Mouse (Mus musculus): ENCODE results near the gene Fam234b. TPM values are rescaled to one million over a fixed set of nuclear protein-coding genes. Genes with fewer than 3 reads are reported as not detected.

Gene Fam234b
- polyA plus RNA-seq, 1 experiment = 42.1 TPM

- 89% methylated on average over 4 of the region's 4 CpGs for WGBS
- Histone ChIP-seq H3K27ac (ENCODE audit: control insufficient read depth, insufficient read depth, low read length) (no peak overlapping the region), H3K4me1 (replicated peaks; ENCODE audit: control insufficient read depth, insufficient read depth, low read length) (peaks cover 12% of the 10 kb centered on the region), H3K27me3 (ENCODE audit: control insufficient read depth, insufficient read depth, low read length) (no peaks in the 10 kb centered on the region), H3K36me3 (ENCODE audit: control insufficient read depth, insufficient read depth, low read length) (no peaks in the 10 kb centered on the region), H3K4me3 (ENCODE audit: control insufficient read depth, insufficient read depth, low read length) (no peak overlapping the region)
- TF ChIP-seq POLR2A (IDR thresholded peaks at IDR 0.05; ENCODE audit: control insufficient read depth, extremely low read depth, insufficient read depth, low read length, poor library complexity) = no peak
- TF ChIP-seq CTCF (IDR thresholded peaks at IDR 0.05; ENCODE audit: borderline replicate concordance, control insufficient read depth, extremely low read depth, insufficient read depth, low read length, poor library complexity) = no peak
- no peak for DNase-seq
Measured at GRCm38 (mm10) chr6:135194907-135195306, 2.9 kb upstream of the Fam234b start.

GRCm38 (mm10) chr6:135196707-135197106 is 1.1 kb upstream of the Fam234b start:
- Histone ChIP-seq H3K4me1 (replicated peaks; ENCODE audit: control insufficient read depth, insufficient read depth, low read length) (peaks cover 6% of the 10 kb centered on the region; the same call in 1 of the 2 replicates), H3K27ac (ENCODE audit: control insufficient read depth, insufficient read depth, low read length) (no peak overlapping the region), H3K4me3 (ENCODE audit: control insufficient read depth, insufficient read depth, low read length) (no peak overlapping the region), H3K36me3 (ENCODE audit: control insufficient read depth, insufficient read depth, low read length) (no peaks in the 10 kb centered on the region), H3K27me3 (ENCODE audit: control insufficient read depth, insufficient read depth, low read length) (no peaks in the 10 kb centered on the region)
- no peak for DNase-seq
- TF ChIP-seq POLR2A (IDR thresholded peaks at IDR 0.05; ENCODE audit: control insufficient read depth, extremely low read depth, insufficient read depth, low read length, poor library complexity) = no peak
- no peak for TF ChIP-seq CTCF (IDR thresholded peaks at IDR 0.05; ENCODE audit: borderline replicate concordance, control insufficient read depth, extremely low read depth, insufficient read depth, low read length, poor library complexity)
- 93% methylated on average over 8 of the region's 8 CpGs for WGBS

GRCm38 (mm10) chr6:135197446-135197845 is 331 bp upstream of the Fam234b start:
- Histone ChIP-seq H3K36me3 (ENCODE audit: control insufficient read depth, insufficient read depth, low read length) (no peaks in the 10 kb centered on the region), H3K4me3 (ENCODE audit: control insufficient read depth, insufficient read depth, low read length) (peak overlapping the region; percentile 83), H3K4me1 (replicated peaks; ENCODE audit: control insufficient read depth, insufficient read depth, low read length) (peaks cover 6% of the 10 kb centered on the region; the same call in 1 of the 2 replicates), H3K27ac (ENCODE audit: control insufficient read depth, insufficient read depth, low read length) (no peak overlapping the region), H3K27me3 (ENCODE audit: control insufficient read depth, insufficient read depth, low read length) (no peaks in the 10 kb centered on the region)
- WGBS = 18% methylated on average over 7 of the region's 7 CpGs
- no peak for DNase-seq
- no peak for TF ChIP-seq CTCF (IDR thresholded peaks at IDR 0.05; ENCODE audit: borderline replicate concordance, control insufficient read depth, extremely low read depth, insufficient read depth, low read length, poor library complexity)
- TF ChIP-seq POLR2A (IDR thresholded peaks at IDR 0.05; ENCODE audit: control insufficient read depth, extremely low read depth, insufficient read depth, low read length, poor library complexity) = no peak

GRCm38 (mm10) chr6:135198726-135199125 is 949 bp downstream of the Fam234b start:
- H3K36me3 ChIP-seq (ENCODE audit: control insufficient read depth, insufficient read depth, low read length) = no peaks in the 10 kb centered on the region
- H3K4me3 ChIP-seq (ENCODE audit: control insufficient read depth, insufficient read depth, low read length) = no peak overlapping the region
- no peak for DNase-seq
- no peak overlapping the region for H3K27ac ChIP-seq (ENCODE audit: control insufficient read depth, insufficient read depth, low read length)
- TF ChIP-seq CTCF (IDR thresholded peaks at IDR 0.05; ENCODE audit: borderline replicate concordance, control insufficient read depth, extremely low read depth, insufficient read depth, low read length, poor library complexity) (no peak), POLR2A (IDR thresholded peaks at IDR 0.05; ENCODE audit: control insufficient read depth, extremely low read depth, insufficient read depth, low read length, poor library complexity) (no peak)
- H3K4me1 ChIP-seq (replicated peaks; ENCODE audit: control insufficient read depth, insufficient read depth, low read length) = peaks cover 7% of the 10 kb centered on the region; the same call in 1 of the 2 replicates
- 40% methylated on average over 6 of the region's 6 CpGs for WGBS
- H3K27me3 ChIP-seq (ENCODE audit: control insufficient read depth, insufficient read depth, low read length) = no peaks in the 10 kb centered on the region

GRCm38 (mm10) chr6:135200122-135200957 is 2.6 kb downstream of the Fam234b start:
- no peak overlapping the region for H3K27ac ChIP-seq (ENCODE audit: control insufficient read depth, insufficient read depth, low read length)
- WGBS = 94% methylated on average over 16 of the region's 16 CpGs
- no peaks in the 10 kb centered on the region for H3K36me3 ChIP-seq (ENCODE audit: control insufficient read depth, insufficient read depth, low read length)
- DNase-seq = no peak
- no peak for TF ChIP-seq POLR2A (IDR thresholded peaks at IDR 0.05; ENCODE audit: control insufficient read depth, extremely low read depth, insufficient read depth, low read length, poor library complexity)
- TF ChIP-seq CTCF (IDR thresholded peaks at IDR 0.05; ENCODE audit: borderline replicate concordance, control insufficient read depth, extremely low read depth, insufficient read depth, low read length, poor library complexity) = no peak
- H3K4me3 ChIP-seq (ENCODE audit: control insufficient read depth, insufficient read depth, low read length) = no peak overlapping the region
- peaks cover 10% of the 10 kb centered on the region; the same call in 1 of the 2 replicates for H3K4me1 ChIP-seq (replicated peaks; ENCODE audit: control insufficient read depth, insufficient read depth, low read length)
- no peaks in the 10 kb centered on the region for H3K27me3 ChIP-seq (ENCODE audit: control insufficient read depth, insufficient read depth, low read length)

- WGBS = 95% methylated on average over 6 of the region's 6 CpGs
- no peak for DNase-seq
- H3K4me3 ChIP-seq (ENCODE audit: control insufficient read depth, insufficient read depth, low read length) = no peak overlapping the region
- H3K4me1 ChIP-seq (replicated peaks; ENCODE audit: control insufficient read depth, insufficient read depth, low read length) = peaks cover 7% of the 10 kb centered on the region; the same call in 1 of the 2 replicates
- no peaks in the 10 kb centered on the region for H3K27me3 ChIP-seq (ENCODE audit: control insufficient read depth, insufficient read depth, low read length)
- no peaks in the 10 kb centered on the region for H3K36me3 ChIP-seq (ENCODE audit: control insufficient read depth, insufficient read depth, low read length)
- H3K27ac ChIP-seq (ENCODE audit: control insufficient read depth, insufficient read depth, low read length) = no peak overlapping the region
- no peak for TF ChIP-seq CTCF (IDR thresholded peaks at IDR 0.05; ENCODE audit: borderline replicate concordance, control insufficient read depth, extremely low read depth, insufficient read depth, low read length, poor library complexity)
- TF ChIP-seq POLR2A (IDR thresholded peaks at IDR 0.05; ENCODE audit: control insufficient read depth, extremely low read depth, insufficient read depth, low read length, poor library complexity) = no peak
Measured at GRCm38 (mm10) chr6:135202668-135203067, 4.9 kb downstream of the Fam234b start.

Measured in thymus, adult 2 months (tissue).